Mouse (Mus musculus): ENCODE measurements around the gene Dmxl2. TPM values are rescaled to one million over a fixed set of nuclear protein-coding genes. Genes with fewer than 3 reads are reported as not detected.
A peak's percentile ranks its signal among the peaks of the same experiment; 100 is the strongest.

Gene Dmxl2
- total RNA-seq, 2 experiments from 2014 or later = 191 to 201 TPM

GRCm38 (mm10) chr9:54502111-54502495 is 677 bp upstream of the Dmxl2 start:
- no peak for DNase-seq (ENCODE audit: low spot score in 2 of 2)
- intact Hi-C loops (cut with DNase I) = loop anchor here (5.0 kb wide), 1 partner anchor 85 kb away; the partner anchor contains the start of gene Idh3a

- intact Hi-C loops (cut with DNase I) = loop anchor here (5.0 kb wide), 1 partner anchor 86 kb away; the partner anchor contains the start of gene Idh3a
- DNase-seq (ENCODE audit: low spot score in 2 of 2) = peak in 1 of 2 experiments; percentile 36
Measured at GRCm38 (mm10) chr9:54500832-54501452, 484 bp downstream of the Dmxl2 start.

- DNase-seq (ENCODE audit: low spot score in 2 of 2) = peak in 1 of 2 experiments; percentile 13
- intact Hi-C loops (cut with DNase I) = loop anchor here (5.0 kb wide), 1 partner anchor 88 kb away; the partner anchor contains the start of gene Idh3a
Measured at GRCm38 (mm10) chr9:54499791-54500190, 1.6 kb downstream of the Dmxl2 start.

- DNase-seq (ENCODE audit: low spot score in 2 of 2) = peak in 1 of 2 experiments; percentile 31
- intact Hi-C loops (cut with DNase I) = no loop called here
Measured at GRCm38 (mm10) chr9:54499291-54499690, 2.1 kb downstream of the Dmxl2 start.

GRCm38 (mm10) chr9:54490431-54490830 is 11.0 kb downstream of the Dmxl2 start:
- DNase-seq (ENCODE audit: low spot score in 2 of 2) = no peak
- intact Hi-C loops (cut with DNase I) = no loop called here

- DNase-seq (ENCODE audit: low spot score in 2 of 2) = no peak
- intact Hi-C loops (cut with DNase I) = no loop called here
Measured at GRCm38 (mm10) chr9:54489599-54489998, 11.8 kb downstream of the Dmxl2 start.

GRCm38 (mm10) chr9:54484927-54485326 is 16.5 kb downstream of the Dmxl2 start:
- no peak for DNase-seq (ENCODE audit: low spot score in 2 of 2)
- intact Hi-C loops (cut with DNase I) = no loop called here

GRCm38 (mm10) chr9:54483215-54483614 is 18.2 kb downstream of the Dmxl2 start:
- no peak for DNase-seq (ENCODE audit: low spot score in 2 of 2)
- intact Hi-C loops (cut with DNase I) = no loop called here

GRCm38 (mm10) chr9:54482763-54483162 is 18.7 kb downstream of the Dmxl2 start:
- intact Hi-C loops (cut with DNase I) = no loop called here
- no peak for DNase-seq (ENCODE audit: low spot score in 2 of 2)

- no peak for DNase-seq (ENCODE audit: low spot score in 2 of 2)
- intact Hi-C loops (cut with DNase I) = no loop called here
Measured at GRCm38 (mm10) chr9:54479054-54479453, 22.4 kb downstream of the Dmxl2 start.

GRCm38 (mm10) chr9:54478117-54478516 is 23.3 kb downstream of the Dmxl2 start:
- intact Hi-C loops (cut with DNase I) = no loop called here
- no peak for DNase-seq (ENCODE audit: low spot score in 2 of 2)

- intact Hi-C loops (cut with DNase I) = no loop called here
- no peak for DNase-seq (ENCODE audit: low spot score in 2 of 2)
Measured at GRCm38 (mm10) chr9:54474546-54474945, 26.9 kb downstream of the Dmxl2 start.

- intact Hi-C loops (cut with DNase I) = no loop called here
- peak; percentile 18 to 63 for DNase-seq (ENCODE audit: low spot score in 2 of 2)
Measured at GRCm38 (mm10) chr9:54474031-54474430, 27.4 kb downstream of the Dmxl2 start.

- no peak for DNase-seq (ENCODE audit: low spot score in 2 of 2)
- intact Hi-C loops (cut with DNase I) = no loop called here
Measured at GRCm38 (mm10) chr9:54472784-54473183, 28.6 kb downstream of the Dmxl2 start.

- intact Hi-C loops (cut with DNase I) = no loop called here
- no peak for DNase-seq (ENCODE audit: low spot score in 2 of 2)
Measured at GRCm38 (mm10) chr9:54469339-54469738, 32.1 kb downstream of the Dmxl2 start.

- intact Hi-C loops (cut with DNase I) = no loop called here
Measured at GRCm38 (mm10) chr9:54467433-54467933, 33.9 kb downstream of the Dmxl2 start.

GRCm38 (mm10) chr9:54463483-54464054 is 37.9 kb downstream of the Dmxl2 start:
- DNase-seq (ENCODE audit: low spot score in 2 of 2) = peak in 1 of 2 experiments; percentile 38
- intact Hi-C loops (cut with DNase I) = no loop called here

More at GRCm38 (mm10) chr9:54467433-54467933, 33.9 kb downstream of the Dmxl2 start:
- DNase-seq (ENCODE audit: low spot score in 2 of 2) = no peak

GRCm38 (mm10) chr9:54439015-54439414 is 62.4 kb downstream of the Dmxl2 start:
- intact Hi-C loops (cut with DNase I) = no loop called here
- DNase-seq (ENCODE audit: low spot score in 2 of 2) = peak in 1 of 2 experiments; percentile 16

GRCm38 (mm10) chr9:54438246-54438645 is 63.2 kb downstream of the Dmxl2 start:
- intact Hi-C loops (cut with DNase I) = loop anchor here (1.0 kb wide), 1 partner anchor 109 kb away; no protein-coding TSS in a partner anchor
- DNase-seq (ENCODE audit: low spot score in 2 of 2) = no peak

- intact Hi-C loops (cut with DNase I) = no loop called here
Measured at GRCm38 (mm10) chr9:54416238-54416637, 85.2 kb downstream of the Dmxl2 start.

GRCm38 (mm10) chr9:54356756-54357155 is 144.7 kb downstream of the Dmxl2 start:
- intact Hi-C loops (cut with DNase I) = no loop called here
- no peak for DNase-seq (ENCODE audit: low spot score in 2 of 2)

More at GRCm38 (mm10) chr9:54416238-54416637, 85.2 kb downstream of the Dmxl2 start:
- DNase-seq (ENCODE audit: low spot score in 2 of 2) = no peak

Measured in left cerebral cortex, postnatal 25 days (tissue).